Mouse (Mus musculus): ENCODE data around the gene Sec1.
A peak's percentile ranks its signal among the peaks of the same experiment; 100 is the strongest.

Sec1 gene

GRCm38 (mm10) chr7:45693921-45694591 lies at the start of gene Sec1:
Gene Sec1 (minus strand): TSS chr7:45694402.
- DNase-seq: no peak

GRCm38 (mm10) chr7:45742338-45742737 lies 48.1 kb upstream of the Sec1 start:
- no peak for DNase-seq

- DNase-seq: no peak
Observed at GRCm38 (mm10) chr7:45741777-45742176, 47.6 kb upstream of the Sec1 start.

- no peak for DNase-seq
Observed at GRCm38 (mm10) chr7:45741308-45741707, 47.1 kb upstream of the Sec1 start.

GRCm38 (mm10) chr7:45739820-45740219 lies 45.6 kb upstream of the Sec1 start:
- DNase-seq: no peak

- DNase-seq: peak; percentile 80
Observed at GRCm38 (mm10) chr7:45739162-45739763, 45.1 kb upstream of the Sec1 start.

GRCm38 (mm10) chr7:45733477-45733876 lies 39.3 kb upstream of the Sec1 start:
- DNase-seq: no peak

GRCm38 (mm10) chr7:45730727-45731431 lies 36.7 kb upstream of the Sec1 start:
- DNase-seq: peak; percentile 73

GRCm38 (mm10) chr7:45727625-45728024 lies 33.4 kb upstream of the Sec1 start:
- no peak for DNase-seq

- no peak for DNase-seq
Observed at GRCm38 (mm10) chr7:45726419-45726818, 32.2 kb upstream of the Sec1 start.

GRCm38 (mm10) chr7:45725713-45726112 lies 31.5 kb upstream of the Sec1 start, which contains the start of gene Spaca4:
Gene Spaca4 (minus strand): TSS chr7:45725813.
- no peak for DNase-seq

GRCm38 (mm10) chr7:45725151-45725550 lies 30.9 kb upstream of the Sec1 start:
- no peak for DNase-seq

- no peak for DNase-seq
Observed at GRCm38 (mm10) chr7:45723781-45724180, 29.6 kb upstream of the Sec1 start.

GRCm38 (mm10) chr7:45723301-45723700 lies 29.1 kb upstream of the Sec1 start:
- no peak for DNase-seq

- no peak for DNase-seq
Observed at GRCm38 (mm10) chr7:45722348-45722713, 28.1 kb upstream of the Sec1 start.

GRCm38 (mm10) chr7:45721642-45722347 lies 27.6 kb upstream of the Sec1 start:
- no peak for DNase-seq

- DNase-seq: no peak
Observed at GRCm38 (mm10) chr7:45721234-45721571, 27.0 kb upstream of the Sec1 start.

- DNase-seq: no peak
Observed at GRCm38 (mm10) chr7:45720413-45721233, 26.4 kb upstream of the Sec1 start, which contains the start of gene Fam83e. Gene Fam83e (plus strand): TSS chr7:45721212.

GRCm38 (mm10) chr7:45719738-45720412 lies 25.7 kb upstream of the Sec1 start:
- no peak for DNase-seq

- DNase-seq: no peak
Observed at GRCm38 (mm10) chr7:45719180-45719579, 25.0 kb upstream of the Sec1 start.

GRCm38 (mm10) chr7:45718331-45718730 lies 24.1 kb upstream of the Sec1 start:
- no peak for DNase-seq

GRCm38 (mm10) chr7:45717918-45718297 lies 23.7 kb upstream of the Sec1 start, which contains the start of gene Sphk2:
Gene Sphk2 (minus strand): TSS chr7:45718002.
- peak; percentile 98 for DNase-seq
